Mouse (Mus musculus): Measurements from ENCODE around the gene Clca3a1. TPM values are rescaled to one million over a fixed set of nuclear protein-coding genes. Genes with fewer than 3 reads are reported as not detected.
"Not testable (repeated sequence)": the region's sequence is repeated elsewhere in the genome, so short reads cannot be mapped to it uniquely, and the experiment has no call there.

Clca3a1 gene
- total RNA-seq (2015; ENCODE audit: low replicate concordance) (4.2 and 11.5 TPM in 2 replicates), total RNA-seq (2017; ENCODE audit: low replicate concordance) (9.4 and 11.4 TPM in 2 replicates)

DNA sequence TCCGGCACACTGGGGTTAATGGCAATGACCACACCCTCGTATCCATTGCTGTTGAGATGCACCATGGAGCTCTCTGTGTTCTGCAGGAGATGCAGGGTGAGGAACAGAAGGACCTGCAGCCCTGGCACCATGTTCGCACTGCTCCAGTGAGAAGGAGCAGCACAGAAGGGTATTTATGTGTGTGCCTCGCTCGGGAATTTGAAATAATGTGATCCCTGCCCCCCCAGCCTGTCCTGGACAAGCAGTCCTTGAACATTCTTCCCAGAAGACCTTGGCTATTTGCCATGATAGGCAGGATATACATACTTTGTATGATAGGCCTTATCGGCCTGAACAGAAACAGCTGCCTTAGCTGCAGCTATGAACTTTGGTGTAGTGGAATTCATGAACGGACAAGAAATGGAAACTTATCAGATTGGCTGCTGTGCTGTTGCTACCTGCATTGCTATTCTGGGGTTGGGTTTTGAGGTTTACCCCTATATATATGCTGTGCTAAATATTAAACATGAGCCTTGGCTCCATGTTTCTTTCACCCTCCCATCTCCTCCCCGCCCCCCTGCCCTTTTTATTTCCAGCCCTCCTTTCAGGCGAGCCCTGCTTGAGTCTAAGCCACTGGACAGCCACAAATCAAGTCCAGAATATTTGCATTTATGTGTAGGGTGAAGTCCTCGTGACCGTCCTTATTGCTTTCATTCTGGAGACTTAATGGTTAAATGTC is at the start of gene Clca3a1:
Gene Clca3a1 (minus strand): TSS at position 386 of the 718 bp plus-strand sequence.
- ATAC-seq (replicated peaks; ENCODE audit: low FRiP score, poor library complexity, severe bottlenecking) = peak; percentile 91

DNA sequence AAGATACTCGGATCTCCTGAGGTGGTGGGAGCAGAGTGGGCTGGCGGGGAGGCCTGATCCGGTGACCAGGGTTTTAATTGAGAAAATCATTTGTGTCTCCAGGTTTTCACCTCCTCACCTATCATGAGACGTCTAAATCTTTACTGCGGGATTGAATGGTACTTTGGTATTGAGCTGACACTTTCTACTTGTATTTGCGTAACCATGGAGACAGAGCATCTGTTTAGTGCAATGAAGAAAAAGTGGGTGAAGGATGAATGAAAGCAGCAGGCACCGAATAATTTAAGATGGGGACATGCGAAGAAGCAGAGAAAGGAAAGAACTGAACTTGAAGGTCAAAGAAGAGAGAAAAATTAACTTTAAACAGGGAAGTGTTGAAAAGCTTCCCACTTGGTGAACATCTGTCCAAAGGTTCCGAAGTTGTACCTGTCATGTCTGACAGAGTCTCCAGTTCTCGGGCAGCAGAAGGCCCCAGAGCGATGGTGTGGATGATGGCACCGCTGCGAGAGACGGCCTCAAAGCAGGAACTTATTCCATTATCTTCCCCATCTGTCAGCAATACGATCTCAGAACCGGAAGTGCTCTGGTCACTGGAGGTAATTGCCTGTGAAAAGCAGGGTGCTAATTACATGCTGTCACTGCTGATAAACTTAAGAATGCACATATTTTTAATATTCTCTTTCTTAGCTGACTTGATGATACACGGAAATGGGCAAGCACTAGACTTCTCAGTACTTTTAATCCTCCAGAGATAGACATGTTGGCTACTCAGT is 47.6 kb upstream of the Clca3a1 start:
- not testable (repeated sequence) for ATAC-seq (replicated peaks; ENCODE audit: low FRiP score, poor library complexity, severe bottlenecking)

DNA sequence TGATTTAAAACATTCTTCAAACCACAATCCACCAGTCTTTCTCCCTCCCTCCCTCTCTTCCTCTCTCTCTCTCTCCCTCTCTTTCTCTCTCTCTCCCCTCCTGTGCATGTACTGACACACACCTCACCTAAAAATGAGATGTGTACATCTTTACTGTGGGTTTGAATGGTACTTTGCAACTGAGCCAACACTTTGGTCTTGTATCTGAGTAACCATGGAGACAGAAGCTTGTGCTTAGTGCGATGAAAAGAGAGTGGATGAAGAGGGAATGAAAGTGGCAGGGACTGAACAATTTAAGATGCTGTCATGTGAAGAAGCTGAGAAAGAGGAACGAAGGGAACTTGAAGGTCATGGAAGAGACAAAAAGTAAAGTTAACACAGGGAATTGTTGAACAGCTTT is 45.8 kb upstream of the Clca3a1 start:
- not testable (repeated sequence) for ATAC-seq (replicated peaks; ENCODE audit: low FRiP score, poor library complexity, severe bottlenecking)

DNA sequence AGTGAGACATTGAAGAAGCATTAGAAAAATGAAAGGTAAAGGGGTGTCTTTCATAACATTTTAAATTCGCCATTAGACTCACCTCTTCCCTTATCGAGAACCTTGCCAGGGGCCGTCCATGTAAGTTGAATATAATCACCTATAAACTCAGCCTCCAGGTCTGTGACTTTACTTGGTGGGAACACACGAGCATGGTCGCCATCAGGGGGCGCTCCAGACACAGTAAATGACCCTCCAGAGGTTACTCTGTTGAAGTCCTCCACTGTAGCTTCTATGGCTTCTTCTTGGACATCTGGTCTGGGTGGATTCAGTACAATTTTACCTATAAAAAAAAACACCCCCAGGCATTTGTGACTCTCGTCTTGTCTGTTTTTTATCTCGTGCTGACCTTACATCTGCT is 41.1 kb upstream of the Clca3a1 start:
- ATAC-seq (replicated peaks; ENCODE audit: low FRiP score, poor library complexity, severe bottlenecking) = peak; percentile 81

DNA sequence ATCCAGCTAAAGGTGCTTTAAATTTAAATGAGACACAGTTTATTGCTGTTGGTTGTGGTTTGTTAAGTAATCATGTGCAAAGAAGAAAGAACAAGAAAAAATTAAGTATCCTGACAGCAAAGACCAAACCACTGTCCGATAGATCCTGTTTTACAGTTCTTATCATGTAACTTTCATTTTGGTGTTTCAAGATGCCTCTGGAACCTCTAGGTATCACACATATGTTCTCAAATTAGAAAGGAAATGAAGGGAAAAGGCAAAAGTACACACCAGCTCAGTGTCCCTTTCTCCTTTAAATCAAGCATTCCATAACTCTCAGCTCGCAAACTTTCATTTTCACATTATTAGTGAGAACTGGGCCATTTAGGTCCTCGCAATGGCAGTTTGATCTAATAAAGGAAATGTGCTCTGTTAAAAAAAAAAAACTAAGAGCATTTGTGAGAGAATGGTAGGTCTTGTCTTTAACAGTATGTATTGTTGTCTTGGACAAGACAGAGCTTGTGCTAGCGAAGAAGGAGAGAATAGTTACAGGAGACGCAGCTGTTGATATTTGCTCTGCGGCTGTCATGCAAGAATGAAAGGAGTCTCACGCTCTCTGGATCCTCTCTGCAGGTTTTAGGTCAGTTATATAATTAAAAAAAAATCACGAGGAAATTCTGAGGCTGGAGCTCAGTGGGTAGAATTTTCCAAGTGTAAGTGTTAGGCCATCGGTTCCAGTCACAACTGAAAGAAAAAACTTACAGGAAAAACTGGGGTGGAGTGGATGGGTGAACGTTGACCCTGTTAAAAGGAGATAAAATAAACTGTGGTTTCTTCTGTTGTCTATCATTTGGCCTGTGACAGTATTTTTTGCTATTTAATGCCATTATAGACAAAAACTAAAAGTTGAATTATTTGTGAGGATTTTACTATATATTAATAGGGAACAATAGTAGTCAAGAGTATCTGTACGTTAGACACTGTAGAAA is 24.7 kb upstream of the Clca3a1 start:
- peak; percentile 71 for ATAC-seq (replicated peaks; ENCODE audit: low FRiP score, poor library complexity, severe bottlenecking)

DNA sequence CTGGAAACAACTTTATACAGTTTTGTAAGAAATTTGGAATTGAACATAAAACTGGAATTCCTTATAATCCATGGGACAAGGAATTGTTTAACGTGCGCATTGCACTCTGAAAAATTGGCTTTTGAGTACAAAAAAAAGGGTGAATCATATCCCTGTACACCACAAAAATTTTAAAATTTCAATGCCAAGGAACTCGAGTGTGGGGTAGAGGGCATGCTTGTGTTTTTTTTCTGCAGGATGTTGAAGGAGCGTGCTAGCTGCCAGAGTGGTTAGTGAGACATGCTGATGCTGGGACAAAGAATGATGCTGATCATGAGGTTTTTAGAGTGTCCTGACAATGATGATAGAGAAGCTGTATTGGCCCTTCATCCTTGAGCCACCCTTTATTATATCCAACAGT is 4.4 kb upstream of the Clca3a1 start:
- no peak for ATAC-seq (replicated peaks; ENCODE audit: low FRiP score, poor library complexity, severe bottlenecking)

DNA sequence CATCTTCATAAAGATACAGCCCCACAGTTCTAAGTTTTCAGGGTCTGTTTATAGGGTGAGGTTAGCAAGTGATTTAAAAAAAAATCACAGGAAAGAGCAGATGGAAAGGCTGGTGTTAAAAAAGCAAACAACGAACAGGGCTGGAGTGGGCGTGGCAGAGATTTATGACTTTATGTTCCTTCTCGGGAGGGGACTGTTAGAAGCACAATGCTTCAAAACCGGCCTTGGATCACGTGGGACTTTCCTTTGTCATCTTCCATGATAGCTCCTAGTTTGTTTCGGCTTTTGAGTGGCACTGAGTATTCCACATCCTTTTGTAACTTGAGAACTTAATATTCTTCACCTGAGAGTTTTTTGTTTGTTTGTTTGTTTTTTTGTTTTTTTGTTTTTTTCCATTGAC is 677 bp upstream of the Clca3a1 start:
- ATAC-seq (replicated peaks; ENCODE audit: low FRiP score, poor library complexity, severe bottlenecking) = no peak

DNA sequence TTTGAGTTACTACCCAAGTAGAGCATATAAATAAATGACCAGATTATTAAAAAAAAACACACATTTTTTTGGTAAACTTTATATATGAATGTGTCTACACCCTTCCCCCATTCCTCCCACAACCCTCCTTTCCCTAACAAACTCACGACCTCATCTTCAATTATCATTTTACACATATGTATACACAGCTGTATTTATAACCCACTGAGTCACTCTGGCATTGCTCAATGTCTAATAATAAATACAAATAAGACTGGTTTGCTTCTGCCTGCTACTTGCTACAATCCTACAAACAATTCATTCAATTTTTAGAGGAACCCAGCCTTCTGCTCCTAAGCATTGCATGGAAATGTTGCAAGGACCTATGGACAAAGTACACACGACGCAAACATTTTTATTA is 1.1 kb downstream of the Clca3a1 start:
- no peak for ATAC-seq (replicated peaks; ENCODE audit: low FRiP score, poor library complexity, severe bottlenecking)

DNA sequence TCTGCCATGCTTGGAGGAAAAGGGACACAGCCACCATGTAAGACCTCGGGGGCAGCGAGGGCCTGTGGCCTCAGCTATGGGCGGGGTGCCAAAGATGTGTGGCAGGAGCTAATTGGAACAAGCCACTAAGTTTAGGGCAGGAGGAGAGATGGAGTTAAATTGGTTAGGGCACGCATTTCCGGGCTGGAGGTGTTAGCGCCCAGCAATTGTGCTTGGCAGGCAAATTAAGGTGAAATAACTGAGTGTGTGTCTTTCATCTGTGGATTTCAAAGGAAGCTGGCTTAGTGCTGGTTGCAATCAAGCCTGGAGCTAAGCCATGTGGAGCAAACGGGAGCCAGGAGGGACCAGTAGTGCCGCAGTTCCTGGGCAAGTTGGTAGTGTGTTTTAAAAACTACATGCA is 4.7 kb downstream of the Clca3a1 start:
- ATAC-seq (replicated peaks; ENCODE audit: low FRiP score, poor library complexity, severe bottlenecking) = not testable (repeated sequence)

DNA sequence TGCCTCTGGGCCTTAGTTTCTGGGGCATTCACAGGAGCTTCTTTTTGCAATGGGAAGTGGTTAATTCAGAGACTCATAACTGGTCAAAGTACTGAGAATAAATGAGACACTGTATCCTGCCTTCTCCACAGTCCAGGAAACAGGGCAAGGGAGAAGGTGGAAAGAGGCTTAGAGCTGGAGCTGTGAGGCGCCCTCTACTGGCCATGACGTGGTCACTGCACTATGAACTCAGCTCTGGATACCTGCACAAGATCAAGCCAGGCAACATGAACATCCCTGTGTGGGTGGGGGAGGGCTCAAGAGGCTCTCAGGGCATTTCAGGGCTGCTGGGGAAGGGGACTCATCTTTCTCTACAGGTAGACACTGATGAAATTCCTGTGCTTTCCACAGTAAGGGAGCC is 7.7 kb downstream of the Clca3a1 start:
- ATAC-seq (replicated peaks; ENCODE audit: low FRiP score, poor library complexity, severe bottlenecking) = peak; percentile 96

DNA sequence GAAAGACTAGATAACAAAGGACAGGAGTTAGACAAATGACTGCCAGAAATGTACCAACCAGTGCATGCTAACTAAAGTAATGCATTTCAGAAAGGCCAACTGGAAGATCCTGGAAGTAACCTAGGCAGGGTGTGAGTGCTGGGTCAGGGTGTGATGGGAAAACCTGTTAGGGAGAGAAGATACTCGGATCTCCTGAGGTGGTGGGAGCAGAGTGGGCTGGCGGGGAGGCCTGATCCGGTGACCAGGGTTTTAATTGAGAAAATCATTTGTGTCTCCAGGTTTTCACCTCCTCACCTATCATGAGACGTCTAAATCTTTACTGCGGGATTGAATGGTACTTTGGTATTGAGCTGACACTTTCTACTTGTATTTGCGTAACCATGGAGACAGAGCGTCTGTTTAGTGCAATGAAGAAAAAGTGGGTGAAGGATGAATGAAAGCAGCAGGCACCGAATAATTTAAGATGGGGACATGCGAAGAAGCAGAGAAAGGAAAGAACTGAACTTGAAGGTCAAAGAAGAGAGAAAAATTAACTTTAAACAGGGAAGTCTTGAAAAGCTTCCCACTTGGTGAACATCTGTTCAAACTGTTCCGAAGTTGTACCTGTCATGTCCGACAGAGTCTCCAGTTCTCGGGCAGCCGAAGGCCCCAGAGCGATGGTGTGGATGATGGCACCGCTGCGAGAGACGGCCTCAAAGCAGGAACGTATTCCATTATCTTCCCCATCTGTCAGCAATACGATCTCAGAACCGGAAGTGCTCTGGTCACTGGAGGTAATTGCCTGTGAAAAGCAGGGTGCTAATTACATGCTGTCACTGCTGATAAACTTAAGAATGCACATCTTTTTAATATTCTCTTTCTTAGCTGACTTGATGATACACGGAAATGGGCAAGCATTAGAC is 11.5 kb downstream of the Clca3a1 start:
- ATAC-seq (replicated peaks; ENCODE audit: low FRiP score, poor library complexity, severe bottlenecking) = not testable (repeated sequence)

DNA sequence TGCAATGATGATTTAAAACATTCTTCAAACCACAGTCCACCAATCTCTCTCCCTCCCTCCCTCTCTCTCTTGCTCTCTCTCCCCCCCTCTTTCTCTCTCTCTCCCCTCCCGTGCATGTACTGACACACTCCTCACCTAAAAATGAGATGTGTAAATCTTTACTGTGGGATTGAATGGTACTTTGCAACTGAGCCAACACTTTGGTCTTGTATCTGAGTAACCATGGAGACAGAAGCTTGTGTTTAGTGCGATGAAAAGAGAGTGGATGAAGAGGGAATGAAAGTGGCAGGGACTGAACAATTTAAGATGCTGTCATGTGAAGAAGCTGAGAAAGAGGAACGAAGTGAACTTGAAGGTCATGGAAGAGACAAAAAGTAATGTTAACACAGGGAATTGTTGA is 13.1 kb downstream of the Clca3a1 start:
- not testable (repeated sequence) for ATAC-seq (replicated peaks; ENCODE audit: low FRiP score, poor library complexity, severe bottlenecking)

DNA sequence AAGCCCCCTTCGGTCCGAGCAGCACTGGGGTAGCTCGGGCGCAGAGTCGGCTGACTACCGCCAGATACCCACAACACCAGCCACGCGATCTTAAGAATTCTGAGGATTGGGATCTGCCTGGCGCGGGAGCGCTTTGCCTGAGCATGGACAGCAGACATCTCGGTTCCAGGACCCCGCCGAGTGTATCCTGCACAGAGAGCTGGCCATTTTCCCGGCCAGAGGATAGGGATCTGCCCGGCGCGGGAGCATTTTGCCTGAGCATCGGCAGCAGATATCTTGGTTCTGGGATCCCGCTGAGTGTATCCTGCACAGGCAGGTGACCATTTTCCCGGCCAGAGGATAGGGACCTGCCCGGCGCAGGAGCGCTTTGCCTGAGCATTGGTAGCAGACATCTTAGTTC is 22.4 kb downstream of the Clca3a1 start:
- not testable (repeated sequence) for ATAC-seq (replicated peaks; ENCODE audit: low FRiP score, poor library complexity, severe bottlenecking)

DNA sequence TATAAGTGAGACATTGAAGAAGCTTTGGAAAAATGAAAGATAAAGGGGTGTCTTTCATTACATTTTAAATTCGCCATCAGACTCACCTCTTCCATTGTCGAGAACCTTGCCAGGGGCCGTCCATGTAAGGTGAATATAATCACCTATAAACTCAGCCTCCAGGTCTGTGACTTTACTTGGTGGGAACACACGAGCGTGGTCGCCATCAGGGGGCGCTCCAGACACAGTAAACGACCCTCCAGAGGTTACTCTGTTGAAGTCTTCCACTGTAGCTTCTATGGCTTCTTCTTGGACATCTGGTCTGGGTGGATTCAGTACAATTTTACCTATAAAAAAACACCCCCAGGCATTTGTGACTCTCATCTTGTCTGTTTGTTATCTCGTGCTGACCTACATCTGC is 23.9 kb downstream of the Clca3a1 start:
- peak; percentile 85 for ATAC-seq (replicated peaks; ENCODE audit: low FRiP score, poor library complexity, severe bottlenecking)

DNA sequence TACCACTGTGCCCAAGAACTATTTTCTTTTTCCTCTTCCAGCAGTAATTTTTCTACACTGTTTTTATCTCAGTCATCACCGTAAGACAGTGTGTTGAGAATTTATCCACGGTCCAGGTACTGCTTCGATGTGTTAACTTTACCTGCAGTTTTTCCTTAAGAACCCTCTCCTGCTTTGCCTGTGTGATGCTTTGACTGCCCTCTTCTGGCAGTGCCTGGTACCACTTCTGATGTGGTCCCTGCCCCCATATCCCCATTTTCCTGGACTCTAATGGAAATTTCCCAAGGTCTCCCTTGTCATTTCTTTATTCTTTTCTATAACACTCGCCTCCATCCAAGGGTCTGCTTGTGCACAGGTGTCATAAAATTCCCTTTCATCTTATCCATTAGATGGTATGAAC is 37.3 kb downstream of the Clca3a1 start:
- ATAC-seq (replicated peaks; ENCODE audit: low FRiP score, poor library complexity, severe bottlenecking) = peak; percentile 33; the same call in 1 of the 2 replicates

DNA sequence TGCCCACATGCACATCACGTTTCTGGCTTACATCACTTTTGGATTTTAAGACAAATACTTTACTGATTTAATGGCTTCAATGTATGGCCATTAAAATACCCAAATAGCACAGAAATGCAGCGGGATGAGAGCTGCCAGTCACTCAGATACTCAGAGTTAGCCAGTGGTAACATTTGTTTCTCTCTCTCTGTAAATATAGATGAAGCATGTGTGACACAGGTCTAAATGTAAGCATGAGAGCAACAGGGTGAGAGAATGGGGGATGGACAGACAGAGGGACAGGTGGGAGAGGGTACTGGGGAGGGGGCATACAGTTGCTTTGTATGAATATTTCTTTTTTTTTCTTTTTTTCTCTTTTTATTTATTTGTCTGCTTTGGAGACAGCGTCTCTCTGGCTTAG is 38.2 kb downstream of the Clca3a1 start:
- not testable (repeated sequence) for ATAC-seq (replicated peaks; ENCODE audit: low FRiP score, poor library complexity, severe bottlenecking)

DNA sequence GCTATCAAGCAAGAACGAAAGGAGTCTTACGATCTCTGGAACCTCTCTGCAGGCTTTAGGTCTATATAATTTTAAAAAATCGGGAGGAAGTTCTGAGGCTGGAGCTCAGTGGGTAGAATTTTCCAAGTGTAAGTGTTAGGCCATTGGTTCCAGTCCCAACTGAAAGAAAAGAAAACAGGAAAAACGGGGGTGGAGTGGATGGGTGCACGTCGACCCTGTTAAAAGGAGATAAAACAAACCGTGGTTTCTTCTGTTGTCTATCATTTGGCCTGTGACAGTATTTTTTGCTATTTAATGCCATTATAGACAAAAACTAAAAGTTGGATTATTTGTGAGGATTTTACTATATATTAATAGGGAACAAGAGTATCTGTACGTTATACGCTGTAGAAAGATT is 38.9 kb downstream of the Clca3a1 start:
- no peak for ATAC-seq (replicated peaks; ENCODE audit: low FRiP score, poor library complexity, severe bottlenecking)

DNA sequence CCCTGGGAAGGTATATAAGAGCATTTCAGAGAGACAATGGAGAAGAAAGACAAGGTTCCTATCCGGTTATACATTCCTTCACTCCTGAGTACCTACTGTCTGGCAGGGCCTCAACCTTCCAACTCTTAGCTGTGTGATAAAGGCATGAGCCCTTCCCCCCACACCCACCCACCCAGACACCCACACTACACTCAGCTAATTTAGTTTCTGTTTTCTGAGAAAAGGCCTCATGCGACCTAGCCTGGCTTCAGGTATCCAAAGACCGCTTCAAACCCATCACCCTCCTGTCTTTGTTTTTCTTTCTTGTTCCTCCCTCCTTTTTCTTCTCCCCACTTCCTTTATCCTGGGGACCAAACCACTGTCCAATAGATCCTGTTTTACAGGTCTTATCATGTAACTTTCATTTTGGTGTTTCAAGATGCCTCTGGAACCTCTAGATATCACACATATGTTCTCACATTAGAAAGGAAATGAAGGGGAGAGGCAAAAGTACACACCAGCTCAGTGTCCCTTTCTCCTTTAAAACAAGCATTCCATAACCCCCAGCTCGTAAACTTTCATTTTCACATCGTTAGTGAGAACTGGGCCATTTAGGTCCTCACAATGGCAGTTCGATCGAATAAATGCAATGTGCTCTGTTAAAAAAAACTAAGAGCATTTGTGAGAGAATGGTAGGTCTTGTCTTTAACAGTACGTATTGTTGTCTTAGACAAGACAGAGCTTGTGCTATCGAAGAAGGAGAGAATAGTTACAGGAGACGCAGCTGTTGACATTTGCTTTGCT is 39.5 kb downstream of the Clca3a1 start:
- no peak for ATAC-seq (replicated peaks; ENCODE audit: low FRiP score, poor library complexity, severe bottlenecking)
